Mouse (Mus musculus) CH12.LX (cell line): ENCODE results near the gene E130114P18Rik. TPM values are rescaled to one million over a fixed set of nuclear protein-coding genes. Genes with fewer than 3 reads are reported as not detected.

Experiments
- DNase-seq: peaks from one replicate; pipeline ENCODE4 v3.0.0-alpha.2; 2013; ENCODE audit errors: extremely low read depth
- H3K27ac ChIP-seq: 2 replicates; pipeline ENCODE4 v1.5.1; 2012; ENCODE audit warnings: low read depth, mild to moderate bottlenecking, control low read depth, moderate library complexity; ENCODE audit not compliant: insufficient read depth
- H3K27me3 ChIP-seq: replicated peaks from 2 replicates; pipeline ENCODE3; 2012; ENCODE audit warnings: inconsistent platforms
- H3K36me3 ChIP-seq, 2 experiments: replicated peaks in 1 of 2; 2 replicates each; pipeline versions ENCODE3 to v1.6.1; 2012; ENCODE audit warnings: inconsistent platforms in 1 of 2, low read length in 1 of 2, mild to moderate bottlenecking in 1 of 2, mixed read lengths in 1 of 2, moderate library complexity in 1 of 2; ENCODE audit not compliant: control insufficient read depth in 1 of 2, insufficient read depth in 1 of 2
- H3K4me1 ChIP-seq, 2 experiments: 2 replicates each; pipeline ENCODE4 v1.6.1; 2012; ENCODE audit warnings: inconsistent platforms in 1 of 2, moderate library complexity in 1 of 2; ENCODE audit not compliant: insufficient read depth in 2 of 2, control insufficient read depth in 1 of 2
- H3K4me2 ChIP-seq: 2 replicates; pipeline ENCODE4 v1.6.1; 2012; ENCODE audit warnings: low read depth, mild to moderate bottlenecking, control low read depth; ENCODE audit not compliant: poor library complexity, insufficient read depth, severe bottlenecking
- H3K4me3 ChIP-seq, 3 experiments: fragments of 150-350 bp in 1 of 3; sonication (generic) in 1 of 3; replicated peaks in 1 of 3; 2 replicates each; pipeline versions ENCODE3 to v1.5.1; 2011 to 2012; ENCODE audit warnings: low read depth in 2 of 3, low read length in 2 of 3, mild to moderate bottlenecking in 2 of 3, moderate library complexity in 2 of 3, control low read depth in 1 of 3, improper control_type of control experiment in 1 of 3, inconsistent platforms in 1 of 3, mixed read lengths in 1 of 3; ENCODE audit not compliant: poor library complexity in 1 of 3
- H3K79me2 ChIP-seq: replicated peaks from 2 replicates; pipeline ENCODE4 v1.6.1; 2012; ENCODE audit warnings: mild to moderate bottlenecking, moderate library complexity; ENCODE audit not compliant: control insufficient read depth, poor library complexity, insufficient read depth, severe bottlenecking; ENCODE audit errors: extremely low read depth
- H3K9ac ChIP-seq: 2 replicates; pipeline ENCODE4 v1.6.1; 2012; ENCODE audit warnings: low read depth, mild to moderate bottlenecking, control low read depth, moderate library complexity; ENCODE audit not compliant: insufficient read depth
- H3K9me3 ChIP-seq: replicated peaks from 2 replicates; pipeline ENCODE3; 2012; ENCODE audit warnings: low read length, inconsistent platforms, mixed read lengths
- BHLHE40 ChIP-seq: IDR thresholded peaks from 2 replicates; pipeline ENCODE4 v1.6.1; 2011; ENCODE audit warnings: mild to moderate bottlenecking, low read depth, low read length, improper control_type of control experiment
- CHD1 ChIP-seq: IDR thresholded peaks from 2 replicates; pipeline ENCODE4 v1.6.1; 2012; ENCODE audit warnings: low read depth, low read length, improper control_type of control experiment, inconsistent platforms
- CHD2 ChIP-seq: IDR thresholded peaks from 2 replicates; pipeline ENCODE4 v1.6.1; 2011; ENCODE audit warnings: low read length, improper control_type of control experiment
- CTCF ChIP-seq, 2 experiments: IDR thresholded peaks in 1 of 2; conservative IDR thresholded peaks in 1 of 2; 2 replicates each; pipeline ENCODE4 v1.5.1; 2011 to 2012; ENCODE audit warnings: low read depth in 2 of 2, low read length in 2 of 2, improper control_type of control experiment in 1 of 2, inconsistent platforms in 1 of 2, mild to moderate bottlenecking in 1 of 2, moderate library complexity in 1 of 2
- ELF1 ChIP-seq: IDR thresholded peaks from 2 replicates; pipeline ENCODE4 v1.6.1; 2014; ENCODE audit warnings: low read depth, mild to moderate bottlenecking, inconsistent platforms, low read length, improper control_type of control experiment
- EP300 ChIP-seq: IDR thresholded peaks from 2 replicates; pipeline ENCODE4 v1.6.1; 2011; ENCODE audit warnings: low read length, improper control_type of control experiment
- ETS1 ChIP-seq: conservative IDR thresholded peaks from 2 replicates; pipeline ENCODE4 v1.6.1; 2012; ENCODE audit warnings: low read depth, mild to moderate bottlenecking, inconsistent platforms, low read length, improper control_type of control experiment, moderate library complexity
- GABPA ChIP-seq: IDR thresholded peaks from 2 replicates; pipeline ENCODE4 v1.6.1; 2012; ENCODE audit warnings: low read depth, low read length, improper control_type of control experiment, inconsistent platforms; ENCODE audit not compliant: insufficient replicate concordance
- HCFC1 ChIP-seq: IDR thresholded peaks from 2 replicates; pipeline ENCODE4 v1.6.1; 2012; ENCODE audit warnings: low read depth, mild to moderate bottlenecking, inconsistent platforms, low read length, improper control_type of control experiment
- JUN ChIP-seq: IDR thresholded peaks from 2 replicates; pipeline ENCODE4 v1.6.1; 2011; ENCODE audit warnings: low read depth, mild to moderate bottlenecking, low read length, improper control_type of control experiment, moderate library complexity; ENCODE audit not compliant: insufficient read depth
- KAT2A ChIP-seq: IDR thresholded peaks from 2 replicates; pipeline ENCODE4 v1.6.1; 2012; ENCODE audit warnings: low read length, improper control_type of control experiment, inconsistent platforms; ENCODE audit not compliant: insufficient replicate concordance
- MAX ChIP-seq: IDR thresholded peaks from 2 replicates; pipeline ENCODE4 v1.6.1; 2011; ENCODE audit warnings: low read length, improper control_type of control experiment
- MAZ ChIP-seq: IDR thresholded peaks from 2 replicates; pipeline ENCODE4 v1.6.1; 2012; ENCODE audit warnings: low read depth, mild to moderate bottlenecking, inconsistent platforms, low read length, improper control_type of control experiment, moderate library complexity
- MEF2A ChIP-seq: IDR thresholded peaks from 2 replicates; pipeline ENCODE4 v1.6.1; 2014; ENCODE audit warnings: low read depth, mild to moderate bottlenecking, inconsistent platforms, low read length, improper control_type of control experiment, borderline replicate concordance
- NELFE ChIP-seq: IDR thresholded peaks from 2 replicates; pipeline ENCODE4 v1.6.1; 2011; ENCODE audit warnings: low read depth, low read length, improper control_type of control experiment
- NRF1 ChIP-seq: IDR thresholded peaks from 2 replicates; pipeline ENCODE4 v1.6.1; 2014; ENCODE audit warnings: low read depth, mild to moderate bottlenecking, inconsistent platforms, low read length, improper control_type of control experiment, moderate library complexity
- PAX5 ChIP-seq: IDR thresholded peaks from 2 replicates; pipeline ENCODE4 v1.6.1; 2012; ENCODE audit warnings: low read length, inconsistent platforms, mixed read lengths
- POLR2A ChIP-seq: IDR thresholded peaks from 2 replicates; pipeline ENCODE4 v1.6.1; 2011; ENCODE audit warnings: low read depth, mild to moderate bottlenecking, improper control_type of control experiment, low read length
- RAD21 ChIP-seq: IDR thresholded peaks from 2 replicates; pipeline ENCODE4 v1.6.1; 2011; ENCODE audit warnings: low read depth, mild to moderate bottlenecking, low read length, improper control_type of control experiment, moderate library complexity
- SMC3 ChIP-seq: IDR thresholded peaks from 2 replicates; pipeline ENCODE4 v1.6.1; 2011; ENCODE audit warnings: low read depth, low read length, improper control_type of control experiment
- USF2 ChIP-seq: conservative IDR thresholded peaks from 2 replicates; pipeline ENCODE4 v1.6.1; 2011; ENCODE audit warnings: low read depth, low read length, improper control_type of control experiment
- ZC3H11A ChIP-seq: IDR thresholded peaks from 2 replicates; pipeline ENCODE4 v1.6.1; 2012; ENCODE audit warnings: low read depth, mild to moderate bottlenecking, inconsistent platforms, low read length, improper control_type of control experiment
- ZKSCAN1 ChIP-seq: IDR thresholded peaks from 2 replicates; pipeline ENCODE4 v1.6.1; 2012; ENCODE audit warnings: low read depth, inconsistent platforms, low read length, improper control_type of control experiment, borderline replicate concordance
- ZNF384 ChIP-seq: IDR thresholded peaks from 2 replicates; pipeline ENCODE4 v1.6.1; 2012; ENCODE audit warnings: low read depth, low read length, improper control_type of control experiment, inconsistent platforms
- dilution Hi-C: fragments of 300-500 bp; cut with MboI; formaldehyde crosslinking; loops from 2 replicates; pipeline ENCODE4 v1.14.3; 2020; ENCODE audit warnings: low sequenced_read_pairs; ENCODE audit not compliant: extremely low pct_unique_long_range_greater_than_20kb, extremely low pct_ligation_motif_present
- in situ Hi-C: fragments of 300-500 bp; cut with MboI; formaldehyde crosslinking; loops from 3 replicates; pipeline ENCODE4 v1.14.3; 2019; ENCODE audit warnings: low sequenced_read_pairs, low pct_ligation_motif_present, low pct_unique_long_range_greater_than_20kb, mixed read lengths
- polyA plus RNA-seq: library from polyadenylated mRNA; unstranded; fragments of >175 nt; gene quantifications from 2 replicates; pipeline ENCODE4 v1.2.1, GENCODE M21; 2012; ENCODE audit warnings: low read depth; ENCODE audit not compliant: insufficient read length
- total RNA-seq, 2 experiments: library from RNA; depleted of rRNA; stranded (reverse); fragments of 300-350 nt in 1 of 2; fragments of >200 nt in 1 of 2; gene quantifications; 2 replicates each; pipeline ENCODE4 v1.2.3; 2012 to 2014

E130114P18Rik gene
- total and polyA plus RNA-seq, 3 experiments = not detected

DNA sequence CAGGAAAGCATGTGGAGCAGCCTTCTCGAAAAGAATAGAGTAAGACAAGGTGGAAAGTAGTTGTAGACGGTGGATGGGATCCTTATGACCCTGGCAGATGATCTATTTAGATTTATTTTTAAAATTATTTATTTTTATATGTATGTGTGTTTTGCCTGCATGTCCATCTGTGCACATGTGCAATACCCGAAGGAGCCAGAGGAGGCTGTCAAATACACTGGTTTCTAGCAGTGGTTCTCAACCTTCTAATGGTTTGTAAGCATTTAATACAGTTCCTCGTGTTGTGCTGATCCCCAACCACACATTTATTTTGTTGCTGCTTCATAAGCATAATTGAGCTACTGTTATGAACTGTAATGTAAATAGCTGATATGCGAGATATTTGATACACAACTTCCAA lies 154.7 kb downstream of the E130114P18Rik start:
- Histone ChIP-seq H3K9ac (no peak overlapping the region), H3K4me1 (no peaks in the 10 kb centered on the region), H3K36me3 (no peaks in the 10 kb centered on the region), H3K27me3 (no peaks in the 10 kb centered on the region), H3K9me3 (peaks cover 71% of the 10 kb centered on the region), H3K4me3 (no peak overlapping the region), H3K4me2 (no peak overlapping the region), H3K79me2 (no peaks in the 10 kb centered on the region), H3K27ac (no peak overlapping the region)
- no peak for DNase-seq
- in situ Hi-C loops (no loop called here), dilution Hi-C loops (no loop called here)
- TF ChIP-seq JUN (no peak), ZC3H11A (no peak), CTCF (conservative IDR thresholded peaks at IDR 0.05 in 1 of 2, IDR thresholded peaks at IDR 0.05 in 1 of 2; ENCODE audit: low read depth in 2 of 2, low read length in 2 of 2) (no peak), BHLHE40 (no peak), MEF2A (no peak), GABPA (no peak), CHD2 (no peak), NELFE (no peak), NRF1 (no peak), USF2 (no peak), SMC3 (no peak), HCFC1 (no peak), POLR2A (no peak), MAZ (no peak), ELF1 (no peak), ZNF384 (no peak), ETS1 (no peak), MAX (no peak)

DNA sequence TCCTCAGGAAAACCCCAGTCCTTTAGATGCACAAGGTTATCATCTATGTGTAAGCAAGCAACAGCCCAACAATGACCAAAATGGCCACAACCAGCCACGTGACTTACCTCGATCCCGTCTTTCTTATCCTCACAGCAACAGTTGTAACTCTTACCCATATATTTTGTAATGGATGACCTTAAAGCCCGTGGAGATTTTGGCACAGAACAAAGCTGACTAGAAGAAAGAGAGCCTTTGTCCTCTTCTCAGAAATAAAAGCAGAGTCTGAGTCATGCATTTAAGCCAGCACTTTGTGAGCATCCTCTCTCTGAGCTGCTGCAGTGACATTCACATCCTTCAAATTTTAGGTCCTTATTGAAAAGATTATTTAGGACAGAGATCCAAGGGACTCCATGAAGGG lies 156.1 kb downstream of the E130114P18Rik start:
- no peaks in the 10 kb centered on the region for H3K36me3 ChIP-seq
- H3K9ac ChIP-seq = no peak overlapping the region
- in situ Hi-C loops = no loop called here
- H3K27me3 ChIP-seq = no peaks in the 10 kb centered on the region
- dilution Hi-C loops = no loop called here
- H3K9me3 ChIP-seq = peaks cover 66% of the 10 kb centered on the region
- no peaks in the 10 kb centered on the region for H3K79me2 ChIP-seq
- H3K4me3 ChIP-seq = no peak overlapping the region
- H3K4me2 ChIP-seq = no peak overlapping the region
- DNase-seq = no peak
- no peaks in the 10 kb centered on the region for H3K4me1 ChIP-seq
- TF ChIP-seq USF2 = no peak
- no peak for TF ChIP-seq MAX
- TF ChIP-seq ZKSCAN1 = no peak
- TF ChIP-seq PAX5 = no peak
- TF ChIP-seq GABPA = no peak
- TF ChIP-seq RAD21 = no peak
- TF ChIP-seq CHD1 = no peak
- TF ChIP-seq CTCF (conservative IDR thresholded peaks at IDR 0.05 in 1 of 2, IDR thresholded peaks at IDR 0.05 in 1 of 2; ENCODE audit: low read depth in 2 of 2, low read length in 2 of 2) = no peak
- TF ChIP-seq KAT2A = no peak
- no peak for TF ChIP-seq HCFC1
- no peak for TF ChIP-seq ZC3H11A
- TF ChIP-seq ZNF384 = no peak
- no peak for TF ChIP-seq BHLHE40
- no peak for TF ChIP-seq EP300
- no peak for TF ChIP-seq POLR2A
- H3K27ac ChIP-seq = no peak overlapping the region
